Mouse (Mus musculus) adrenal gland, postnatal 14 days (tissue): ENCODE data around the gene Odf2. TPM values are rescaled to one million over a fixed set of nuclear protein-coding genes. Genes with fewer than 3 reads are reported as not detected.
"Not testable (repeated sequence)": the region's sequence is repeated elsewhere in the genome, so short reads cannot be mapped to it uniquely, and the experiment has no call there.

Experiments
- DNase-seq: peaks from one replicate; pipeline ENCODE4 v3.0.0; 2021; ENCODE audit warnings: mixed read lengths
- total RNA-seq: library from RNA; stranded (reverse); gene quantifications from 2 replicates; pipeline ENCODE4 v1.2.3, GENCODE M21; 2021

Gene Odf2
- total RNA-seq, 1 experiment from 2014 or later, result 42.2 TPM

GRCm38 (mm10) chr2:29868949-29869645 lies 19.9 kb upstream of the Odf2 start, which contains the start of gene Cercam:
Cercam (plus strand) TSS chr2:29869164.
- peak; percentile 93 for DNase-seq

DNA sequence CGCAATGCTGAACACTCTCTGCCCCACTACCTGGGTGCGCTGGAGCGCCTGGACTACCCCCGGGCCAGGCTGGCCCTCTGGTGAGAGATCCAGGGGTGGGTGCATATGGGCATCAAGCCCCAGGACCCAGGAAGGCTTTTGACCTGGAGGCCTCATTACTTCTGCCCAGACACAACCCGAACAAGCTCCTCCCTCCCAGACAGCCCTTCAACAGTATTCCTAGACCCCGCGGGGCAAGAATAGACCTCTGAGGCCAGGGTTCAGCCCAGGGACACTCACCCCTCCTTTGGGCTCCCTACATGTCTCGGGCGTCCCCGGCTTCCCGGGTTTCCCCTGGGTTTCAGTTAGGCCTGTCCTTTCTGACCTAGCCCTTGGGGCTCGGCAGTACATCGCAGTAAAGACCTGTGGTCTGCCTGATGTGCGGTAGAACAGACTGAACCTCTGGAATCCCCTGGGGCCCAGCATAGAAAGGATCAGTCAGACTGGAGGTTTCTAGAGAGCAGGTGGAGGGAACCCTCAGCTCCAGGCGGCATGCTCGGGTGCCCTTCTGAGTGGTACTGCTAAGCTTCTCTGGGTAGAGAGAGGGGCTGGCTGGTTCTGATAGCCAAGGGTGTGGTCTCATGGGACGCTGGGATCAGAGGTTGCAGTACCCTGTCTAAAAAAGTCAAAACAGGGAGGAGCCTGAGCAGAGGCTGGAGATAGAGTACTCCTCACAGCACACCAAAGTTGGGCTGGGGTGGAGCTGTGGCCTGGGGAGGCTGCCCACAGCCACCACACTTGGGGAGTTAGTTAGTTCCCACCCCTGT lies 19.2 kb upstream of the Odf2 start:
- DNase-seq, result no peak

DNA sequence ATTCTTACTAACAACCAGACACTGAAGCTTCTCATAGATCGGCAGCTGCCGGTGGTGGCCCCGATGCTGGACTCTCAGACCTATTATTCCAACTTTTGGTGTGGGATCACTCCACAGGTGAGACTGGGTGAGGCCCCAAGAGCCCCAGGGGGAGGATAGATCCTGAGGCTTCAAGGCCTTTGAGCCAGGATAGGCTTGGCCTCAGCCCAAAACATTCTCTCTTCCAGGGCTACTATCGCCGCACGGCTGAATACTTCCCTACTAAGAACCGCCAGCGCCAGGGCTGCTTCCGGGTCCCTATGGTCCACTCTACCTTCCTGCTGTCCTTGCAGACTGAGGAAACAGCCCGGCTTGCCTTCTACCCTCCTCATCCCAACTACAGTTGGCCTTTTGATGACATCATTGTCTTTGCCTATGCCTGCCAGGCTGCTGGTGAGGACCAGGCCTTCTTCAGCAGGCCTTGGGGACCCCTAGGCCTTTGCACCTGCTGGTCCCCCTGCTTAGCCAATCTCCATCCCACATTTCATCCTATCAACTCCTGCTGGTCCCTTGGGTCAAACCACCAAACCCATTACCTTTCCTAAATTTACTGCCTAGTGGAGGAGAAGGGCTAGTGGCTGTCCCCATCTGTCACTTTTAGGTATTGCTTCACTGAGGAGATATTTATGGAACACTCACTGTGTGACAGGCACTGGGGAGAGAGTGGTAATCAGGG lies 16.3 kb upstream of the Odf2 start:
- peak; percentile 32 for DNase-seq

DNA sequence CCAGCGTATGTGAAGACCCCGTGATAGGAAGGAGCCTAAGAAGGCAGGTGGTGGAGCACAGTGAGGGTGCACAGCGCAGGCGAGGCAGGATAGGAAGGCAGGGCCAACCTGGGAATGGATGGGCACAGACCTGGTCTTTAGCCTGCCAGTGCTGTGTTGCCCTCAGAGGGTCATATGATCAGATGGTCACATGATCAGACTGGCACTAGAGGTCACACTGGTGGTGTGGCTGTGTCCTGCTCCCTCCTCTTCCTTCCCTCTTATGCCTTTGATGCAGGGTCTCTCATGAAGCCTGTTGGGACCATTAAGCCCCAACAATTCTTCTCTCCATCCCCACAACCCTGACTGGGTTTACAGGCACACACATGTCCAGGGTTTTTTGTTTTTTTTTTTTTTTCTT lies 15.2 kb upstream of the Odf2 start:
- no peak for DNase-seq

DNA sequence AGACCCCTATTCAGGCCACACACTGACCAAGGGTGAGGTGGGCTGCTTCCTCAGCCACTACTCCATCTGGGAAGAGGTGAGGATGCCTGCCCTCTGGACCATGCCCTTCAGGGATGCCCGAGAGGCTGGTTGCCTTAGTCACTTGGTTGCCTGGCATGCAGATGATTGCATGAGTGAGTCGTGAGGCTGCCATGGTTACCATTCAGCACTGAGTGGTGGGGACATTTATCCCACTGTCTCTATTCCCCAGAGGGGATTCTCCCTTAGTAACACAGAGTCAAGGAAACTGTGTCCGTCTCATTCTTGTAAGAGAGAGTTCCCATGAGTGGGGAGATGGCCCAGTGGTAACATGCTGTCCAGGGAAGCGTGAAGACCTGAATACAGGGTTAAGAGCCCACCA lies 11.0 kb upstream of the Odf2 start:
- no peak for DNase-seq

GRCm38 (mm10) chr2:29879191-29879590 lies 9.8 kb upstream of the Odf2 start:
- DNase-seq, result peak; percentile 15

- peak; percentile 81 for DNase-seq
Observed at GRCm38 (mm10) chr2:29879964-29880830, 8.8 kb upstream of the Odf2 start.

- DNase-seq, result not testable (repeated sequence)
Observed at GRCm38 (mm10) chr2:29886659-29887292, 2.2 kb upstream of the Odf2 start.

DNA sequence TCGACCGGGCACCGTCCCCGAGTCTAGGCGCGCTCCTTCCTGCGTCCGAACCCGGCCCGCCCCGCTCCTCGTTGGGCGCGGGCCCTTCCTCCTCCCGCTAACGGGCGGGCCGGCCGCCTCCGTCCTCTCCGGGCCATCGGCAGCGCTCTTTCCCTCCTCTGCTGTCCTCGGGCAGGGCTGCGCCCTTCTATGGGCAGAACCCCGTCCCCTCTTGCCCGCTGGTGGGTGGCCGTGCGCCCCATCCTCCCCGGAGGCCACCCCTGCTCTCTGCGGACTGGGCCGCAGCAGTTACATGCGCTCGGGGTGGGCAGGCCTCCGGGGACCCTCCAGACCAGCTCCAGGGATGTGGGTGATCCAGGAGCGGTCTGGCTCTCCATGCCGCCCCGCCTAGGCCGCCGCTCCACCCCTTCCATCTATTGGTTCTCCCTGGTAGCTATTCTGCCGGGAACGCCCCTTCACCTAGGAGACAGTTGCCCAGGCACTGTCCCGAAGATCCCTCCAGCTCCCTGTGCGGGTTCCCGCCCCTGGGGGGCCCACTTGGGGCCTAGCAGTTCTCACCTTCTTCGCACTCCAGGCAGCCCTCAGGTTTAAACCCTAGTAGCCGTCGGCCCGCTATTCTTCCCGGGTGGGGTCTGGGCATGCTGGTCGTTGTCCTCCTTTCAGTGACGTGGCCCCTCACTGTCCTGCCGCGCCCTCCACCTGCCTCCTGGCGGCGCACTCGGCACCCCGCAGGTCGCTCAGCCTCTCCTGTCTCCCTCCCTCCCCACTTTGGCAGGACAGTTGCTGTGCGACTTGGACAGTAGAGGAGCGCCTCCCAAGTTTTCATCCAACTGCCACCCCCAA lies 1.2 kb downstream of the Odf2 start:
- DNase-seq, result peak; percentile 96

GRCm38 (mm10) chr2:29891773-29892172 lies 2.8 kb downstream of the Odf2 start:
- no peak for DNase-seq

GRCm38 (mm10) chr2:29896071-29896470 lies 7.0 kb downstream of the Odf2 start:
- DNase-seq, result no peak

DNA sequence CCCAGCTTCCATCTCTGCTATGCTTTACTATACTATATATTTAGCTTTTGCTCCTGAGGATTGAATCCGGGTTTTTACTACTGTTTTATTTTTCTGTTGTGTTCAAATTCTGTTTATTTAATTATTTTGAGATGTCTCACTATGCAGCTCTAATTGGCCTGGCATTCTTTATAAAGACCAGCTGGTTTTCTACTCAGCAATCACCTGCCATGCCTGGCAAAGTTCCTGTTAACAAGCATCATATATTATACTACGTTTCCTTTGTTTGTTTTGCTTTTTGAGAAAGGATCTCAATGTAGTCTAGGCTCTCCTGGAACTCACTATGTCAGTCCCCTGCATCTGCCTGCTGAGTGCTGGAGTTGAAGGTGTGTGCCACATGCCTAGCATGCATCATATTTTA lies 8.3 kb downstream of the Odf2 start:
- no peak for DNase-seq

DNA sequence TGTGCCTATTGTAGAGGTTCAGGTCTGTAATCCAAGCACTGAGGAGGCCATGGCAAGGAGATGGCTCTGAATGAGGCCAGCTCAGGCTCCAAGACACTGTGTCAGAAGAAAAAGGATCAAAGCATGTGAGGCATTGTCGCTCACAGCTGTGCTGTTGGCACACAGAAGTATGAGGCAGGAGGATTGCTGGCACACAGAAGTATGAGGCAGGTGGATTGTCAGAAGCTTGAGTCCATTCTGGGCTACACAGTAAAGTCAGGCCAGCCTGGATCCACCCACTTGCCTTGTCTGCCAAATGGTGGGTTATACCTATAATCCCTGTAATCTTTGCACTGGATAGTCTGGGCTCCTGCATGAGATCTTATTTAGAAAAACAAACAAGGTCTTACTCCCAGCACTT lies 9.1 kb downstream of the Odf2 start:
- no peak for DNase-seq

DNA sequence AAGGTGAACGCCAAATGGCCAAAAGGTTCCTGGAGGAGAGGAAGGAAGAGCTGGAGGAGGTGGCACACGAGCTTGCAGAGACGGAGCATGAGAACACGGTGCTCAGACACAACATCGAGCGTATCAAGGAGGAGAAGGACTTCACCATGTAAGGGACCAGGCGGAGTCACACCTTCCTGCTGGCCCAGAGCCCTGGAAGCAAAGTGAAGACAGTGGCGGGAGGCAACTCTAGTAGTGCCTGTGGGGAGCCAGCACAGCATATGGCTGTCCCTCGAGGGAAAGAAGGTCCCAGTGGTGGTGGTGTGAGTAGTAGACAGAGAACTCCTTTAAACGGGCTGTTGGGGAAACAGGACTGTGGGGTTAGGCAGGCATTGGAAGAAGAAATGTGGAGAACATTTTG lies 13.2 kb downstream of the Odf2 start:
- DNase-seq, result no peak

DNA sequence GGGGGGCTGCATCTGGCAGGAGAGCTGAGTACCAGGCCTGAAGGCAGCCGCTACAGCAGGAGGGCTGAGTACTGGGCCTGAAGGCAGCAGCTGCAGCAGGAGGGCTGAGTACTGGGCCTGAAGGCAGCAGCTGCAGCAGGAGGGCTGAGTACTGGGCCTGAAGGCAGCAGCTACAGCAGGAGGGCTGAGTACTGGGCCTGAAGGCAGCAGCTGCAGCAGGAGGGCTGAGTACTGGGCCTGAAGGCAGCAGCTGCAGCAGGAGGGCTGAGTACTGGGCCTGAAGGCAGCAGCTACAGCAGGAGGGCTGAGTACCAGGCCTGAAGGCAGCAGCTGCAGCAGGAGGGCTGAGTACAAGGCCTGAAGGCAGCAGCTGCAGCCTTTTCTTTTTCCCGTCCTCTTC lies 19.1 kb downstream of the Odf2 start:
- not testable (repeated sequence) for DNase-seq

DNA sequence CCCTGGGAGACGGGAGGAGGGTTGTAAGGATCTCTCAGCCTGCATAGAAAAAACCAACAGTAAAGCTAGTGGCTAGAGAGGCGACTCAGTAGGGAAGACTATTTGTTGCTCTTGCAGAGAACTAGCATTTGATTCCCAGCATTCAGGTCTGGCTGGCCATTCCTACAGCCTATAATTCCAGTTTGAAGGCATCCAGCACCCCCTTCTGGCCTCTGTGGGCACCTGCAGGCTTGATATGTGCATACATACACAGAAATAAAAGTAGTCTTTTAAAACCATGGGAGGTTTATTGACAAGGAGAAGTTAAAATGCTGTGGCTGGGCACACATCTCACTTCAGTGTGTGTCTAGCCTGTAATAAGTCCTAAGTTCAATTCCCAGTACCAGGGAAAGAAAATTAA lies 21.0 kb downstream of the Odf2 start:
- DNase-seq, result peak; percentile 34

DNA sequence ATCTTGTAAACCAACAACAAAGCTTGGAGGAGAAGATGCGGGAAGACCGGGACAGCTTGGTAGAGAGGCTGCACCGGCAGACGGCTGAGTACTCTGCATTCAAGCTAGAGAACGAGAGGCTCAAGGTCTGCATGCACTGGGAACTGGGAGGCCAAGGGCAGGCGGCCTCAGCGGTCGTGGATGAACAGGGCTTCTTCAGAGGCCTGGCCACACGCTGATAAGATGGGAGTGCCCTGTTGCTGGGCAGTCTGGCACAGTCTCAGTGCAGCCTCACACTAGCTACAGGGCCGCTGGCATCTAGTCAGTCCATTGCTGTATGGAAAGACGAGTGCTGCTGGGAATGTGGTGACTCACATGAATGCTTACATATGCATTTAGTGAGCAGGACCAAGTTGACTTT lies 28.6 kb downstream of the Odf2 start:
- DNase-seq, result peak; percentile 59

DNA sequence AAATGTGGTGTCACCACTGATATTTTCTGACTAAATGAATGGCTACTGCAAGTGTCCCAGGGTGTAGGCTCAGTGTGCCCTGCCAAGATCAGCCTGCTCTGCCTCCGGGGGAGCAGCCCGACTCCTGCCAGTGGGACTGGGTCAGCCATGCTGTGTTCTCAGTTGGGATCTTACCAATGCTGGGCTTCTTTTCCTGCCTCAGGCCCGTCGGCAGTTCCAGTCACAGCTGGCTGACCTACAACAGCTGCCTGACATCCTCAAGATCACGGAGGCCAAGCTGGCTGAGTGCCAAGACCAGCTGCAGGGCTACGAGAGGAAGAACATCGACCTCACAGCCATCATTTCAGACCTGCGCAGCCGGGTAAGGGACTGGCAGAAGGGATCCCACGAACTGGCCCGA lies 33.0 kb downstream of the Odf2 start:
- DNase-seq, result peak; percentile 75

DNA sequence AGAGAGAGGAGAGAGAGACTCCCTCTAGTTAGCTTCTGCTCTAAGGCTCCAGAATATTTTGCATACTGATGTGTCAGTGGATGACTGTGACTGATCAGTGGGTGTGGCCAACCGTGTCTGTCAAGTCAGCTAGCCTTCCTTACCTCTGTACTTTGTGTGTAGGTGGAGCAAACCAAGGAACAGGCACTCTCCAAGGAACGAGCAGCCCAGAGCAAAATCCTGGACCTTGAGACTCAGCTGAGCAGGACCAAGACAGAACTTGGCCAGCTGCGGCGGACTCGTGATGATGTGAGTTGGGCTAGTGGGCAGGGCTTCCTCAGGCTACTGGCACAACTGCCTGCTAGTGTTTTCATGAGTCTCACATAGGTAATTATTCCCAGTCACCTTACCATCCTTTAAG lies 37.5 kb downstream of the Odf2 start:
- DNase-seq, result no peak

GRCm38 (mm10) chr2:29930506-29930905 lies 41.5 kb downstream of the Odf2 start:
- no peak for DNase-seq

DNA sequence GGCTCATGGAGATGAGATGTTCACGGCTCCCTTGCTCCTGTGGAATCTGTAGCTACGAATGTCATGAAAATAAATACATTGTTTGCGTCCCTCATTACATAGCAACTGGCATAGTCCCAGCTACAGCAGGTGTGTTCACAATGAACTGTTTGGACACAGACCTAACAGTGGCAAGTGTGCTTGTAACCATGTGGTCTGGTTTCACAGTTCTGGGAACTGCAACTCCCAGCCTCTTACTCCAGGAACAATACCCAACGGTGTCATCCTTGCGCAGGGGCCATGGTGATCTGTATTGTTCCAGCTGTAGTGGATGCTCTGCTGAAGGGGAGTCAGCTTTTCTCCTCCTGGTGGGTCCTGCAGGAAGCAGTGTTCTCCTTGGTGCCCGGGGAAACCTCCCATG lies 42.2 kb downstream of the Odf2 start:
- no peak for DNase-seq
